10 mouse cellular contexts compared by ENCODE assay signal in genomic region chr16:8117543-8118167, GRCm38 (mm10).
DNase-seq lines count a peak whose midpoint lies in the region; ATAC-seq and TF ChIP-seq lines count a peak whose summit lies in the region.
"Had no signal": no experiment of that assay in that cellular context is flagged by ENCODE, and none has a peak within 500 bp of the region (broad histone marks: within the 10 kb centered on the region; RNA-seq: fewer than 3 reads in every experiment).

No protein-coding gene starts in this region.

- 71% methylated on average over 11 of the region's 11 CpGs for WGBS in midbrain, embryonic 12.5 days
- 71% methylated on average over 11 of the region's 11 CpGs for WGBS in midbrain, embryonic 13.5 days
- 36% methylated on average over 11 of the region's 11 CpGs for WGBS in hindbrain, postnatal 0 days

- no peaks in the 10 kb centered on the region for H3K27me3 ChIP-seq in midbrain, embryonic 12.5 days
- H3K27me3 ChIP-seq in midbrain, embryonic 13.5 days = no peaks in the 10 kb centered on the region
- H3K27me3 ChIP-seq in hindbrain, postnatal 0 days (ENCODE audit: insufficient read depth, low read length) = no peaks in the 10 kb centered on the region

- DNase-seq in adrenal gland, adult (ENCODE audit: inconsistent age in 2 of 2, low spot score in 1 of 2) = peak; percentile 12 to 48
- no peak for DNase-seq in adrenal gland, adult 8-10 months
- DNase-seq in hindbrain, postnatal 0 days (ENCODE audit: low spot score) = peak; percentile 34
- DNase-seq in retina, embryonic 14.5 days (ENCODE audit: low spot score) = peak; percentile 43
- DNase-seq in frontal cortex, adult 2 months (ENCODE audit: extremely low spot score in 1 of 2, low spot score in 1 of 2) = no peak
- DNase-seq: lung, embryonic 14.5 days had no signal

- peaks cover 3% of the 10 kb centered on the region; the same call in 1 of the 2 replicates for H3K4me1 ChIP-seq in midbrain, embryonic 12.5 days
- no peaks in the 10 kb centered on the region for H3K4me1 ChIP-seq in midbrain, embryonic 13.5 days (replicated peaks)
- no peaks in the 10 kb centered on the region for H3K4me1 ChIP-seq in hindbrain, postnatal 0 days (ENCODE audit: insufficient read depth, low read length)

- H3K4me2 ChIP-seq in midbrain, embryonic 12.5 days (replicated peaks) = no peak overlapping the region
- H3K4me2 ChIP-seq in midbrain, embryonic 13.5 days (replicated peaks) = no peak overlapping the region
- no peak overlapping the region for H3K4me2 ChIP-seq in hindbrain, postnatal 0 days (ENCODE audit: low read depth, low read length)
- H3K4me2 ChIP-seq: heart, embryonic 11.5 days; lung, embryonic 14.5 days had no signal

- no peaks in the 10 kb centered on the region for H3K9me3 ChIP-seq in midbrain, embryonic 12.5 days
- H3K9me3 ChIP-seq in midbrain, embryonic 13.5 days = no peaks in the 10 kb centered on the region
- H3K9me3 ChIP-seq in hindbrain, postnatal 0 days (ENCODE audit: low read length) = no peaks in the 10 kb centered on the region

- H3K4me3 ChIP-seq in midbrain, embryonic 12.5 days = no peak overlapping the region
- H3K4me3 ChIP-seq in midbrain, embryonic 13.5 days (replicated peaks) = no peak overlapping the region
- no peak overlapping the region for H3K4me3 ChIP-seq in hindbrain, postnatal 0 days (ENCODE audit: low read length)

- ATAC-seq in midbrain, embryonic 12.5 days (ENCODE audit: low FRiP score, low read depth) = 0 out of 2 replicates have a peak, but pooled peaks have one; percentile 44
- no peak for ATAC-seq in midbrain, embryonic 13.5 days
- peak; percentile 40; the same call in 1 of the 2 replicates for ATAC-seq in hindbrain, postnatal 0 days
- ATAC-seq in megakaryocyte progenitor cell, adult 5-6 weeks (replicated peaks; ENCODE audit: poor library complexity) = no peak

- no peaks in the 10 kb centered on the region for H3K36me3 ChIP-seq in midbrain, embryonic 12.5 days
- H3K36me3 ChIP-seq in midbrain, embryonic 13.5 days = no peaks in the 10 kb centered on the region
- no peaks in the 10 kb centered on the region for H3K36me3 ChIP-seq in hindbrain, postnatal 0 days (ENCODE audit: insufficient read depth, low read length)

- 0 out of 2 replicates have a peak, but pooled peaks have one; percentile 10 for TF ChIP-seq CTCF in hindbrain, postnatal 0 days (IDR thresholded peaks at IDR 0.05; ENCODE audit: low read depth)

- H3K27ac ChIP-seq in midbrain, embryonic 12.5 days (replicated peaks) = no peak overlapping the region
- H3K27ac ChIP-seq in midbrain, embryonic 13.5 days = no peak overlapping the region
- no peak overlapping the region for H3K27ac ChIP-seq in hindbrain, postnatal 0 days

- no peak overlapping the region for H3K9ac ChIP-seq in midbrain, embryonic 12.5 days (replicated peaks)
- no peak overlapping the region for H3K9ac ChIP-seq in midbrain, embryonic 13.5 days (replicated peaks)
- H3K9ac ChIP-seq in hindbrain, postnatal 0 days (replicated peaks; ENCODE audit: low read length) = no peak overlapping the region
- H3K9ac ChIP-seq: lung, embryonic 14.5 days had no signal

Comparison
In these comparisons a context has a peak if more than half of its experiments do, and no peak if none do; other contexts are left out.
1. DNase-seq: peak in adrenal gland, adult (2 of 2), hindbrain, postnatal 0 days (single experiment) and retina, embryonic 14.5 days (single experiment); none in adrenal gland, adult 8-10 months (single experiment) and frontal cortex, adult 2 months (0 of 2).
2. ATAC-seq: peak in midbrain, embryonic 12.5 days (single experiment) and hindbrain, postnatal 0 days (single experiment); none in midbrain, embryonic 13.5 days (single experiment) and megakaryocyte progenitor cell, adult 5-6 weeks (single experiment).